Mouse (Mus musculus) kidney, embryonic 16.5 days (tissue): ENCODE results near the gene Lefty2. TPM values are rescaled to one million over a fixed set of nuclear protein-coding genes. Genes with fewer than 3 reads are reported as not detected.
A peak's percentile ranks its signal among the peaks of the same experiment; 100 is the strongest.

ENCODE experiments used
- ATAC-seq: fragments of 200-750 bp; cut with Nextera tagmentation; 2 replicates; pipeline ENCODE4 v1.8.0; 2017; ENCODE audit warnings: moderate TSS enrichment; ENCODE audit not compliant: low FRiP score, low TSS enrichment
- H3K27ac ChIP-seq: fragments of 300-500 bp; sonication (generic); 2 replicates; pipeline ENCODE4 v1.5.1; 2014; ENCODE audit warnings: low read length
- H3K27me3 ChIP-seq: fragments of 300-500 bp; sonication (generic); 2 replicates; pipeline ENCODE4 v1.6.1; 2014; ENCODE audit warnings: low read length, control low read depth, mixed read lengths; ENCODE audit not compliant: insufficient read depth
- H3K36me3 ChIP-seq: fragments of 300-500 bp; sonication (generic); 2 replicates; pipeline ENCODE4 v1.6.1; 2014; ENCODE audit warnings: low read length, control low read depth, mixed read lengths; ENCODE audit not compliant: insufficient read depth
- H3K4me1 ChIP-seq: fragments of 300-500 bp; sonication (generic); 2 replicates; pipeline ENCODE4 v1.6.1; 2014; ENCODE audit warnings: low read length, control low read depth, mixed read lengths; ENCODE audit not compliant: insufficient read depth
- H3K4me2 ChIP-seq: fragments of 300-500 bp; sonication (generic); replicated peaks from 2 replicates; pipeline ENCODE4 v1.6.1; 2014; ENCODE audit warnings: low read depth, low read length
- H3K4me3 ChIP-seq: fragments of 300-500 bp; sonication (generic); 2 replicates; pipeline ENCODE4 v1.5.1; 2014; ENCODE audit warnings: mild to moderate bottlenecking, low read length
- H3K9ac ChIP-seq: fragments of 300-500 bp; sonication (generic); replicated peaks from 2 replicates; pipeline ENCODE4 v1.6.1; 2014; ENCODE audit warnings: low read length
- H3K9me3 ChIP-seq: fragments of 300-500 bp; sonication (generic); 2 replicates; pipeline ENCODE4 v1.6.1; 2016; ENCODE audit warnings: low read length, control low read depth
- WGBS: fragments of 180-500 bp; shearing (Covaris S2); extraction: QIAGEN DNeasy Blood & Tissue Kit; methylation state at CpG from one replicate; pipeline ENCODE4 v1.1.7; 2014; 5-methylcytosine and 5-hydroxymethylcytosine counted together
- polyA plus RNA-seq: library from polyadenylated mRNA; unstranded; fragments of >200 nt; fragmentation: Nextera tagmentation; extraction: Ambion mirVana; gene quantifications from 2 replicates; pipeline ENCODE4 v1.2.1, GENCODE M21; 2015

Gene Lefty2
- polyA plus RNA-seq = 0.12 TPM in 1 of 2 replicates, not detected in the other

DNA sequence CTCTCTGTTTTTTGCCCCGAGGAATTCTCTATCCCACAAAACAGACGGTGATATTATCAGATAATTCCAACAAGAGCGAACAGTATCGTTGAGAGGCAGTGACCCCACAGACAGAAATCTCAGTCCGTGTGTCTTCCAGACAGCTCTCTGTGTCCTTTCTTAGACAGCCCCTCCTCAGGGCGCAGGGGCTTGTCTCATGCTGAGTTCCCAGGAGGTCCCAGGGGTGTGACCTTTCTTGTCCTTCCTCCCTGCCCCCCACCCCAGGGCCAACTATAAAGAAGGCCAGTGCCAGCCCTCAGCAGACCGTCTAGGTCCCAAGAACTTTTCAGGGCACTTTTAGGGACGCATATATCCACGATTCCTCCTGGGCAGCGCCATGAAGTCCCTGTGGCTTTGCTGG, at the start of gene Lefty2:
Gene Lefty2, plus strand, starts transcription at position 301 of the 400 bp plus-strand sequence.
- no peaks in the 10 kb centered on the region for H3K9me3 ChIP-seq
- H3K27me3 ChIP-seq = peaks cover 26% of the 10 kb centered on the region
- no peak for ATAC-seq
- no peaks in the 10 kb centered on the region for H3K36me3 ChIP-seq
- H3K4me1 ChIP-seq = peaks cover 11% of the 10 kb centered on the region
- H3K4me3 ChIP-seq = no peak within 1 kb of the TSS
- H3K9ac ChIP-seq = no peak within 1 kb of the TSS
- no peak within 1 kb of the TSS for H3K27ac ChIP-seq
- peak within 1 kb of the TSS; percentile 36; the same call in 1 of the 2 replicates for H3K4me2 ChIP-seq
- WGBS = 63% methylated on average over 10 of the region's 10 CpGs

DNA sequence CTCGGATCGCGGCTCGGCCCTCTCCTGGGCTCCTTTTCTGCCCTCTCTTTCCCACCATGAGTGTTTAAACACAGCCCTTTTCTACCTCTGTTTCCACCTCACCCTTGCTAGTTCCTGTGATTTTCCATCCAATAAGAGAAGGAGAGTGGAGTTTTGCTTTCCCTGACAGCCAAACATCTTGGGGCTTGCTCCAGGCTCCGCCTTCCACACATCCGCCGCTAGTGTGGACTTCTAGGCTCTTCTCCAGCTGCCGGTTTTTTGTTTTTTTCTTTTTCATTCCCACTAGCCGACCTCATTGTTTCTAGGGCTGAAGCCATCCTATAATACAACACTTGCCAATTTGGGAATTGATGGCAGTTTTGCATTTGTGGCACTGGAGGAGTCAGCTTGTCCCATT, 44.8 kb upstream of the Lefty2 start:
- H3K36me3 ChIP-seq = no peaks in the 10 kb centered on the region
- H3K27ac ChIP-seq = peak overlapping the region; percentile 81
- peak overlapping the region; percentile 48 for H3K4me2 ChIP-seq
- peak overlapping the region; percentile 66 for H3K9ac ChIP-seq
- H3K27me3 ChIP-seq = no peaks in the 10 kb centered on the region
- H3K9me3 ChIP-seq = no peaks in the 10 kb centered on the region
- peaks cover 43% of the 10 kb centered on the region for H3K4me1 ChIP-seq
- peak overlapping the region; percentile 28 for H3K4me3 ChIP-seq
- under 1% methylated on average over 9 of the region's 9 CpGs for WGBS
- ATAC-seq = peak; percentile 59

DNA sequence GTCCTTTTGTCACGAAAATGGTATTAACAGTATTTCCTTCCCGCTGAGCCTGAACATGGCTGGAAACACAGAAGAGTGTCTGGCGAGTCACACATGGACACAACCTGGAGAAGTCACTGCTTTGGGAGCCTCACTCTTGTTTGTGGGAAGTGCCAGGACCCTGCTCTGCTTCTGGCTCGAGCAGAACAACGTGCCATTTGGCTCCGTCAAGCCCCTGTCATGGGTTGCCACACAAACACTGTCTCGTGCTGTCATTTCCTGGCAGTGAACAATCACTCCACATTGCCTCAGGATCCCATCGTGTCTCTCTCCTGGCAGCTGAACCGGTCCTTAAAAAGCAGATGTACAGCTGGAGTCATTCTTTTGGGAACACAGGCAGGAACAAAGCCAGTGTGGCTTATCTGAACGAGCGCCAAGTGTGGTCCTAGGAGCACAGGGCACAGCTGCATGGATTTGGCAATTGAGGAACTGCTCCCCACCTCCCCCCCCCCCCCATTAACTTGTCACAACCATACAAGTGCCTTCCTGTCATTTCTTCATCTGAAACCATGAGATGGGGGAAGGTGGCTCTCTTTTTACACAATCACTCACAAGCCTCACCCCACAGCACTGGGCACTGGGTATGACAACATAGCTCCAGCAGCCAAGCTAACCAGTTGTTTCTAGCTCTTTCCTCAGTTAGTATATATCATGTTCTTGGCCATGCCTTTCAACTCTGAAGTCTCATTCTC, 44.2 kb upstream of the Lefty2 start:
- ATAC-seq = no peak
- Histone ChIP-seq H3K27ac (peak overlapping the region; percentile 81), H3K27me3 (no peaks in the 10 kb centered on the region), H3K4me3 (peak overlapping the region; percentile 28), H3K9ac (peak overlapping the region; percentile 66), H3K9me3 (no peaks in the 10 kb centered on the region), H3K36me3 (no peaks in the 10 kb centered on the region), H3K4me2 (peak overlapping the region; percentile 48), H3K4me1 (peaks cover 43% of the 10 kb centered on the region)
- 22% methylated on average over 11 of the region's 11 CpGs for WGBS

- H3K4me2 ChIP-seq = peak overlapping the region; percentile 79
- WGBS = 30% methylated on average over 11 of the region's 11 CpGs
- H3K4me3 ChIP-seq = peak overlapping the region; percentile 78
- no peaks in the 10 kb centered on the region for H3K9me3 ChIP-seq
- H3K36me3 ChIP-seq = no peaks in the 10 kb centered on the region
- H3K27me3 ChIP-seq = no peaks in the 10 kb centered on the region
- no peak for ATAC-seq
- H3K27ac ChIP-seq = peak overlapping the region; percentile 99
- peak overlapping the region; percentile 88 for H3K9ac ChIP-seq
- peaks cover 43% of the 10 kb centered on the region for H3K4me1 ChIP-seq
Measured at GRCm38 (mm10) chr1:180849701-180850301, 43.1 kb upstream of the Lefty2 start.

DNA sequence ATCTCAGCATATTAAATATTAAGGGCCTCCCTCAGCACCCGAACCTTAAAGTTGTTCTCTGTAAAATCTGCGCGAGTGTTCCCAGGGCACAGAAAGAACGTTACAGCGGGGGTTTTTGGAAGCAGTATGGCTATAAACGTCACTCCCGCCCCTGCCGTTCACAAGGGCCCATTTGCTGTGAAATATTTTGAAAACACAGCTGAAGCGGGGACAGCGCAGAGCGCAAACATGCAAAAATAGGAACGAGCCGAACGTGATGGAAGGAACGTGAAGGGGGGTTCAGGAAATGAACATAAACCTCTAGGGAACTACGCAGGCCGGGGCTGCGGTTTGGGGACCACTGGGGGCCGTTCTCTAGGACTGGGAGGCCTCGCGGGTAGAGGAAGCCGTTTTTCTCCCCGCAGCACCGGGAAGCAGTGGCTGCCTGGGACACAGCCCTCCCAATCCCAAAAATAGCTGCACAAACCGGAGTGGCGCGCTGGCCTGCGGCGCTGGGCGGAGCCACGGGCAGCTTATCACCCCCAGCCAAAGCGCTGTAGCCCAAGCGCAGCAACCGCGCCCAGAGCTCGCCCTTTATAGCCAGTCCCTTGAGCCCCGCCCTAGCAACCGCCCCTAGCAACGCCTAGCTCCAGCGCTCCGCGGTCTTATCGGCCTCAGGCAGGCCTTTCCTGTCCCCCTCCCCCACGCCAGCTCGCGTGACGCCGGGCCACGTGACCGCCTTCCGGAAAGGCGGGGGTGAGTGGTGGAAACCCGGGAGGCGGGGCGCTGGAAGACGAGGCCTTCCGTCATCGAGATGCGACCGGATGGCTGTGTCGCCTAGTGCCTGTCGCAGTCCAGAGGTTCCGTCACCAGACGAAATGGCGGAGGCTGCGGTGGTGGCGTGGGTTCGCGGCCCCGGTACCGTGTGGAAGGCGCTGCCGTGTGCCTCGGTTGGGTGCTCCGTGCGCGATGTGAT, 42.3 kb upstream of the Lefty2 start, which contains the start of gene Sde2:
Gene Sde2, plus strand, starts transcription at position 812 of the 955 bp plus-strand sequence.
- Histone ChIP-seq H3K4me1 (peaks cover 43% of the 10 kb centered on the region), H3K36me3 (peaks cover 5% of the 10 kb centered on the region; the same call in 1 of the 2 replicates), H3K4me3 (peak within 1 kb of the TSS; percentile 78), H3K27me3 (no peaks in the 10 kb centered on the region), H3K4me2 (peak within 1 kb of the TSS; percentile 79), H3K9ac (peak within 1 kb of the TSS; percentile 89), H3K9me3 (no peaks in the 10 kb centered on the region), H3K27ac (peak within 1 kb of the TSS; percentile 99)
- peak; percentile 98 for ATAC-seq
- under 1% methylated on average over 77 of the region's 77 CpGs for WGBS

DNA sequence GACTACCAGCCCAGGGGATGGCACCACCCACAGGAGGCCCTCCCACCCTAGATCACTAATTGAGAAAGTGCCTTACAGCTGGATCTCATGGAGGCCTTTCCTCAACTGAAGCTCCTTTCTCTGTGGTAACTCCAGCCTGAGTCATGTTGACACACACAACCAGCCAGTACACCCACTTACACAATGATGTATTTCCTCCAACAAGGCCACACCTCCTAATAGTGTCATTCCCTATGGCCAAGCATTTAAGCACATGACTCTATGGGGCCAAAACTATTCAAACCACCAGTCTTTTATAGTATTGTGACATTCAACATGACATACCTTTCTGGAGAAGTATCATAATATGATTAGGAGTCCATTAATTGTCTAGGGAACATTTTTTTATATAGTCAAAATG, 34.1 kb upstream of the Lefty2 start:
- Histone ChIP-seq H3K9me3 (no peaks in the 10 kb centered on the region), H3K4me2 (no peak overlapping the region), H3K27me3 (no peaks in the 10 kb centered on the region), H3K9ac (no peak overlapping the region), H3K27ac (no peak overlapping the region), H3K4me3 (no peak overlapping the region), H3K36me3 (peaks cover 69% of the 10 kb centered on the region), H3K4me1 (no peaks in the 10 kb centered on the region)
- ATAC-seq = no peak

DNA sequence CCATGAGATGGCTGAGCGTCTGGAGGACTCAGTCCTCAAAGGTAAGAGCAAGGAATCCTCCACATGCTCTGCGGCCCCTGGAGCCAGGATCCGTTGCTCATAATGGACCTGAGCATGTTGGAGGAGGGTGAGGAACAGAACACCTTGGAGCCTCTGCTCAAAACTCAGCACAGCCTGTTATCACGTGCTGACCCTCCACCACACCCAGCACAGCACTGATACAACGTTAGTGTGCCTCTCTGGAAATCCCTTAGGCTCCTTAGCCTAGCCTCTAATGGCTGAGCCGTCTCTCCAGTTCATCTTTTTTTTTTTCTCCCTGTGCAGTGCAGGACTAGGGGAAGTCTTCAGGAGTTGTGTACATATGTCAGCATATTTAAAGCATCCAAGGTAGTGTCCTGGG, 32.9 kb upstream of the Lefty2 start:
- Histone ChIP-seq H3K9ac (no peak overlapping the region), H3K4me3 (no peak overlapping the region), H3K27me3 (no peaks in the 10 kb centered on the region), H3K4me2 (no peak overlapping the region), H3K36me3 (peaks cover 78% of the 10 kb centered on the region), H3K4me1 (no peaks in the 10 kb centered on the region), H3K9me3 (no peaks in the 10 kb centered on the region), H3K27ac (no peak overlapping the region)
- ATAC-seq = no peak
- WGBS = 93% methylated on average over 6 of the region's 6 CpGs

DNA sequence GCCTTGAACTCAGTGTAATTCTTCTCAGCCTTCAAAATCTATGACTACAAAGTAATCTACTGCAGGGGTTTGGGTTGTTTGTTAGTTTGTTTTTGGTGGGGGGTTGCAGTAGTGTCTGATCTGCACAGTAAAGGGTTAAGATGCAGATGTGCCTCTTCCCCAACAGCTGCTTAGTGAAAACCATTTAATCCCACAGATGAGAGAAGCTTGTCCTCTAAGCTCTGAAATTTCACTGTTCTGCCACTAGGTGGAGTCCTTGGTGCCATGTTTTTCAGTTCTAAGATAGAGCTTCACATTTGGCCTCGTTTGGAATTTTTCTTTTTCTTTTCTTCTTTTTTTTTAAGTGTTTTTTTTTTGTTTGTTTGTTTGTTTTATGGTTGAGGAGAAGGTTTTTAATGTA, 29.3 kb upstream of the Lefty2 start:
- no peaks in the 10 kb centered on the region for H3K9me3 ChIP-seq
- peaks cover 73% of the 10 kb centered on the region for H3K36me3 ChIP-seq
- no peak overlapping the region for H3K4me2 ChIP-seq
- no peaks in the 10 kb centered on the region for H3K27me3 ChIP-seq
- H3K27ac ChIP-seq = no peak overlapping the region
- H3K4me1 ChIP-seq = no peaks in the 10 kb centered on the region
- no peak overlapping the region for H3K9ac ChIP-seq
- ATAC-seq = no peak
- 7% methylated on average over 1 of the region's 1 CpGs for WGBS
- no peak overlapping the region for H3K4me3 ChIP-seq

GRCm38 (mm10) chr1:180866001-180866400, 26.9 kb upstream of the Lefty2 start:
- Histone ChIP-seq H3K9ac (no peak overlapping the region), H3K4me2 (no peak overlapping the region), H3K27ac (no peak overlapping the region), H3K9me3 (no peaks in the 10 kb centered on the region), H3K27me3 (no peaks in the 10 kb centered on the region), H3K4me3 (no peak overlapping the region), H3K4me1 (no peaks in the 10 kb centered on the region), H3K36me3 (peaks cover 52% of the 10 kb centered on the region)
- no peak for ATAC-seq
- 97% methylated on average over 7 of the region's 7 CpGs for WGBS
